Mouse (Mus musculus) liver, postnatal 0 days (tissue): ENCODE results near the gene Thsd7a.

Source experiments
- CTCF ChIP-seq: sonication (generic); IDR thresholded peaks from 2 replicates; pipeline ENCODE4 v1.5.1; 2016; ENCODE audit warnings: antibody characterized with exemption, low read depth
- EP300 ChIP-seq: IDR thresholded peaks from 2 replicates; pipeline ENCODE4 v1.6.1; 2016; ENCODE audit warnings: antibody characterized with exemption, low read depth, mild to moderate bottlenecking

DNA sequence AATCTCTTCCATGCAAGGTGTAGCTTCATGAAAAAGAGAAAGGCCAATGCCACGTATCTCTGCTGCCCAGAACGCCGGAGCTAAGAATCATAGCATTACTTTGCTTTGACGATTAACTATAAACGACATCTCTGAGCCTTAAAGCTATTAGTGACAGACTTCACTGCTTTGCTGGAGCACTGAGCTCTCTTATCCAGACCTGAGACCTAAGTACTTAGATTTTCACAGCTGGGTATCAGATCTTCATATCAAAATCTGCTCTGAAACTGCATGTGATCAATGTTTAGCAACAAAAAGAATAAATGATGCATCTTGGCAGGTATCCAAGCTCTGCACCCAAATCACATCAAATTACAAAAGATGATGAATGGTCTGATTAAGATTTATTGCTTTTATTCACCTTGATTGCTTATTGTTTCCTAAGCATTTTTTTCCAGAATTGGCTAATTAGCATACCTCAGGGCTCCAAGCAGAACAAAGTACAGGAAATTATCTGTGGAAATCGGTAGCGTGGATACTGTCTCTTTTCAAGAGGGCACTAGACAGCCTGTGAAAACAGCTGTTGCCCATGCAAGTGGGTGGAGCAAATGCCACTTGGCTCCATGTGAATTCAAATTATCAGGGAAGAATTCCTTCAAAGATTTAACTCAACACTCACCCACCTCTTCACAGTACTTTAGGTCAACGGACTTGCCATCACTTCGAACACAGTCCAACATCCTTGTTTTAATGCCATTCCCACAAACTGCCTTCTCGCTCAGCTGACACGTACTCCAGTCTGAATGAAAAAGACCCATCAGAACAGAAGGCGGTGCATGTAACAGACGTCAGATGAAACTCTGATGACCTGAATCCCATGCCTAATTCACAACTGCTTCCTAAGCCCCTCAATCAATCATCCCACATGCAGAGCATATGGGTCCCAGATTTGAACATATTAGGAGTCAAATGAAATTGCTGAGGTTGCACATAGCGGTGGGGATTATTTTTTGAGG is 412.3 kb downstream of the Thsd7a start:
- no peak for TF ChIP-seq CTCF
- no peak for TF ChIP-seq EP300
